Comparison of ENCODE assay signal across 14 mouse cellular contexts in the genomic region with DNA sequence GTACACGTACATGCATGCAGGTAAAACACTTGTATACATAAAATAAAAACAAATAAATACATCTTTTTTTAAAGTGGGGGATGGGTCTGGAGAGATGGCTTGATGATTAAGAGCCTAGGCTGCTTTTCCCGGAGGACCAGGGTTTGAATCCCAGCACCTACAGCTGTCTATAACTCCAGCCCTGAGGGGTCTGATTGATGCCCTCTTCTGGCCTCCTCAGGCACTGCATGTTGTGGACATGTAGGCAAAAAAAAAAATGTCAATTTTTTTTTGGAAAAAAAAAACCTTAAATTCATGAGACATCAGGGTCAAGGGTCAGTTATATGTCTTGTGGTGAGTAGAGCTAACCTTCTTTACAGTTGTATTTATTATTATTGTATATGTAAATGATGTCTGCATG. TPM values are rescaled to one million over a fixed set of nuclear protein-coding genes. Genes with fewer than 3 reads are reported as not detected.
DNase-seq lines count a peak whose midpoint lies in the region; ATAC-seq and TF ChIP-seq lines count a peak whose summit lies in the region.
"Had no signal": no experiment of that assay in that cellular context is flagged by ENCODE, and none has a peak within 500 bp of the region (broad histone marks: within the 10 kb centered on the region; RNA-seq: fewer than 3 reads in every experiment).

No protein-coding gene starts in this region.

- 95% methylated on average over 2 of the region's 2 CpGs for WGBS in liver, adult 2 months
- 88% methylated on average over 2 of the region's 2 CpGs for WGBS in liver, embryonic 12.5 days (ENCODE audit: insufficient replicate concordance)

- no peak for ATAC-seq in liver, embryonic 12.5 days
- ATAC-seq in granulocyte monocyte progenitor cell, adult 5-6 weeks (replicated peaks; ENCODE audit: poor library complexity, severe bottlenecking) = peak; percentile 40; the same call in 1 of the 2 replicates

- peak; percentile 48; the same call in 1 of the 2 replicates for TF ChIP-seq CTCF in liver, adult 2 months (IDR thresholded peaks at IDR 0.05; ENCODE audit: low read depth, low read length)

- peaks cover 4% of the 10 kb centered on the region for H3K4me1 ChIP-seq in liver, adult 2 months (ENCODE audit: control insufficient read depth, insufficient read depth, low read length)
- H3K4me1 ChIP-seq in liver, embryonic 12.5 days = no peaks in the 10 kb centered on the region
- H3K4me1 ChIP-seq: limb, embryonic 12.5 days had no signal

- no peaks in the 10 kb centered on the region for H3K9me3 ChIP-seq in liver, embryonic 12.5 days (replicated peaks)
- H3K9me3 ChIP-seq: limb, embryonic 12.5 days had no signal

- H3K27me3 ChIP-seq in liver, adult 2 months (ENCODE audit: control insufficient read depth, insufficient read depth, low read length) = no peaks in the 10 kb centered on the region
- no peaks in the 10 kb centered on the region for H3K27me3 ChIP-seq in liver, embryonic 12.5 days (replicated peaks)
- H3K27me3 ChIP-seq: limb, embryonic 12.5 days had no signal

- H3K27ac ChIP-seq in liver, adult 2 months (replicated peaks; ENCODE audit: insufficient read depth, low read depth, low read length) = no peak overlapping the region
- H3K27ac ChIP-seq in liver, embryonic 12.5 days = no peak overlapping the region
- H3K27ac ChIP-seq: hindbrain, embryonic 14.5 days; limb, embryonic 12.5 days had no signal

- H3K4me2 ChIP-seq in liver, embryonic 12.5 days = no peak overlapping the region
- H3K4me2 ChIP-seq: hindbrain, embryonic 14.5 days; limb, embryonic 12.5 days had no signal

- H3K9ac ChIP-seq in liver, adult 2 months (ENCODE audit: low read depth, low read length) = no peak overlapping the region
- no peak overlapping the region for H3K9ac ChIP-seq in liver, embryonic 12.5 days
- H3K9ac ChIP-seq: hindbrain, embryonic 14.5 days; limb, embryonic 12.5 days had no signal

- DNase-seq in embryo, embryonic 10.5 days (ENCODE audit: low spot score) = peak; percentile 25
- DNase-seq in embryo, embryonic 9.5 days (ENCODE audit: extremely low spot score) = no peak
- DNase-seq in liver, adult 2 months (ENCODE audit: extremely low read depth, low read depth, low spot score) = no peak
- peak; percentile 46 to 49 for DNase-seq in B cell, adult 2 months
- no peak for DNase-seq in adrenal gland, adult 18-20 months (ENCODE audit: low spot score in 2 of 2)
- DNase-seq in layer of hippocampus, postnatal 25 days (ENCODE audit: extremely low spot score in 1 of 2, low spot score in 1 of 2) = no peak
- DNase-seq: cerebellum, adult 11-12 months had no signal

- TF ChIP-seq POLR2A in liver, adult 2 months (IDR thresholded peaks at IDR 0.05; ENCODE audit: extremely low read depth, insufficient read depth, low read length) = no peak

- no peak overlapping the region for H3K4me3 ChIP-seq in liver, adult 2 months (ENCODE audit: insufficient read depth, low read depth, low read length)
- no peak overlapping the region for H3K4me3 ChIP-seq in liver, embryonic 12.5 days
- H3K4me3 ChIP-seq: erythroblast, embryonic 14.5 days; limb, embryonic 12.5 days had no signal

- no peaks in the 10 kb centered on the region; the same call in 1 of the 2 replicates for H3K79me2 ChIP-seq in liver, adult 2 months (ENCODE audit: control insufficient read depth, insufficient read depth, low read length)

- H3K36me3 ChIP-seq in liver, adult 2 months (ENCODE audit: control insufficient read depth, insufficient read depth, low read length) = peaks cover 66% of the 10 kb centered on the region
- peaks cover 94% of the 10 kb centered on the region for H3K36me3 ChIP-seq in liver, embryonic 12.5 days

RNA-seq across cellular contexts. Expression of gene Akap5, which starts 34.4 kb away (rescaled TPM):
- total RNA-seq in liver, adult 2 months (2014; rRNA removed) = 1.1 and 1.2 TPM in 2 replicates
- 0.12 and 0.17 TPM in 2 replicates for polyA plus RNA-seq in liver, adult 2 months (2012; rRNA removed)
- 0.98 and 1.0 TPM in 2 replicates for polyA plus RNA-seq in liver, embryonic 12.5 days (2016; fragmentation: Nextera tagmentation; extraction: Ambion mirVana)
- total RNA-seq in granulocyte monocyte progenitor cell, adult 5-6 weeks (2014; fragmentation: Nextera tagmentation) = 0.17 TPM in 1 of 2 replicates, not detected in the other
- 0.21 and 0.30 TPM in 2 replicates for total RNA-seq in granulocyte monocyte progenitor cell, adult 5-6 weeks (2017)
- under 1 TPM; 0.33 to 0.54 TPM for total RNA-seq in adrenal gland, adult 18-20 months (2021)
- total RNA-seq in layer of hippocampus, postnatal 25 days (2021) = 10 to 100 TPM; 58.6 to 66.5 TPM

RNA-seq across cellular contexts. Expression of gene Mthfd1, which starts 35.2 kb away (rescaled TPM):
- total RNA-seq in liver, adult 2 months (2014; rRNA removed) = 188 and 211 TPM in 2 replicates
- polyA plus RNA-seq in liver, adult 2 months (2012; rRNA removed) = 112 and 121 TPM in 2 replicates
- polyA plus RNA-seq in liver, embryonic 12.5 days (2016; fragmentation: Nextera tagmentation; extraction: Ambion mirVana) = 135 and 142 TPM in 2 replicates
- total RNA-seq in granulocyte monocyte progenitor cell, adult 5-6 weeks (2014; fragmentation: Nextera tagmentation) = 47.7 and 79.3 TPM in 2 replicates
- 106 and 111 TPM in 2 replicates for total RNA-seq in granulocyte monocyte progenitor cell, adult 5-6 weeks (2017)
- total RNA-seq in adrenal gland, adult 18-20 months (2021) = 10 to 100 TPM; 30.9 to 47.3 TPM
- 10 to 100 TPM; 41.1 to 44.9 TPM for total RNA-seq in layer of hippocampus, postnatal 25 days (2021)

RNA-seq across cellular contexts. Expression of gene Tex21, which starts 43.7 kb away (rescaled TPM):
- not detected in 2 replicates for total RNA-seq in liver, adult 2 months (2014; rRNA removed)
- not detected in 2 replicates for polyA plus RNA-seq in liver, adult 2 months (2012; rRNA removed)
- 0.25 TPM in 1 of 2 replicates, not detected in the other for polyA plus RNA-seq in liver, embryonic 12.5 days (2016; fragmentation: Nextera tagmentation; extraction: Ambion mirVana)
- total RNA-seq in granulocyte monocyte progenitor cell, adult 5-6 weeks (2014; fragmentation: Nextera tagmentation) = not detected in 2 replicates
- not detected in 2 replicates for total RNA-seq in granulocyte monocyte progenitor cell, adult 5-6 weeks (2017)
- total RNA-seq in adrenal gland, adult 18-20 months (2021) = not detected
- total RNA-seq in layer of hippocampus, postnatal 25 days (2021) = not detected
- polyA plus RNA-seq: C2C12; erythroblast, embryonic 14.5 days; large intestine, adult 2 months; limb, embryonic 12.5 days had no signal

Comparison
In these comparisons a context has a peak if more than half of its experiments do, and no peak if none do; other contexts are left out.
1. DNase-seq: peak in embryo, embryonic 10.5 days (single experiment) and B cell, adult 2 months (2 of 2); none in embryo, embryonic 9.5 days (single experiment), liver, adult 2 months (single experiment), adrenal gland, adult 18-20 months (0 of 2) and layer of hippocampus, postnatal 25 days (0 of 2).
2. RNA of gene Akap5, which starts 34.4 kb away (total RNA-seq): 58.6 to 66.5 TPM in layer of hippocampus, postnatal 25 days; 1.1 to 1.2 TPM in liver, adult 2 months, 0.33 to 0.54 TPM in adrenal gland, adult 18-20 months and 0.17 to 0.30 TPM in granulocyte monocyte progenitor cell, adult 5-6 weeks; every median in the first group is over 10 times any median in the second.